Mouse (Mus musculus) frontal cortex, postnatal 25 days (tissue): ENCODE measurements around the gene Ntrk1.
"Not testable (repeated sequence)": the region's sequence is repeated elsewhere in the genome, so short reads cannot be mapped to it uniquely, and the experiment has no call there.

Source experiments
- DNase-seq, 2 experiments: peaks; one replicate each; pipeline ENCODE4 v3.0.0; 2022; ENCODE audit warnings: low spot score in 2 of 2

Ntrk1 gene

GRCm38 (mm10) chr3:87794922-87795325 lies at the start of gene Ntrk1:
Gene Ntrk1, minus strand, starts transcription at chr3:87795162.
- no peak for DNase-seq

- DNase-seq, result no peak
Observed at GRCm38 (mm10) chr3:87840858-87841257, 45.9 kb upstream of the Ntrk1 start.

GRCm38 (mm10) chr3:87838622-87839021 lies 43.7 kb upstream of the Ntrk1 start:
- peak; percentile 64 to 67 for DNase-seq

GRCm38 (mm10) chr3:87833482-87833881 lies 38.5 kb upstream of the Ntrk1 start:
- DNase-seq, result no peak

- no peak for DNase-seq
Observed at GRCm38 (mm10) chr3:87832109-87832859, 37.3 kb upstream of the Ntrk1 start.

- no peak for DNase-seq
Observed at GRCm38 (mm10) chr3:87829025-87829424, 34.1 kb upstream of the Ntrk1 start.

GRCm38 (mm10) chr3:87828435-87828834 lies 33.5 kb upstream of the Ntrk1 start:
- no peak for DNase-seq

GRCm38 (mm10) chr3:87824206-87824605 lies 29.2 kb upstream of the Ntrk1 start, which contains the start of gene Pear1:
Gene Pear1, minus strand, starts transcription at chr3:87824306.
- DNase-seq, result not testable (repeated sequence)

- no peak for DNase-seq
Observed at GRCm38 (mm10) chr3:87818226-87818625, 23.3 kb upstream of the Ntrk1 start.

GRCm38 (mm10) chr3:87816646-87817093 lies 21.7 kb upstream of the Ntrk1 start:
- peak; percentile 27 to 66 for DNase-seq

GRCm38 (mm10) chr3:87816166-87816565 lies 21.2 kb upstream of the Ntrk1 start:
- DNase-seq, result no peak

GRCm38 (mm10) chr3:87812873-87813272 lies 17.9 kb upstream of the Ntrk1 start:
- no peak for DNase-seq

- no peak for DNase-seq
Observed at GRCm38 (mm10) chr3:87812413-87812812, 17.5 kb upstream of the Ntrk1 start.

GRCm38 (mm10) chr3:87811297-87811696 lies 16.3 kb upstream of the Ntrk1 start:
- DNase-seq, result no peak

GRCm38 (mm10) chr3:87809322-87809962 lies 14.5 kb upstream of the Ntrk1 start:
- DNase-seq, result no peak

GRCm38 (mm10) chr3:87804038-87804677 lies 9.2 kb upstream of the Ntrk1 start:
- DNase-seq, result no peak

- DNase-seq, result no peak
Observed at GRCm38 (mm10) chr3:87801681-87802080, 6.7 kb upstream of the Ntrk1 start.

- DNase-seq, result no peak
Observed at GRCm38 (mm10) chr3:87796736-87797334, 1.9 kb upstream of the Ntrk1 start, which contains the start of gene Insrr. Gene Insrr, plus strand, starts transcription at chr3:87796951.

- peak; percentile 22 to 30 for DNase-seq
Observed at GRCm38 (mm10) chr3:87795336-87796277, 645 bp upstream of the Ntrk1 start.

- no peak for DNase-seq
Observed at GRCm38 (mm10) chr3:87789768-87790167, 5.2 kb downstream of the Ntrk1 start.

- no peak for DNase-seq
Observed at GRCm38 (mm10) chr3:87789248-87789647, 5.7 kb downstream of the Ntrk1 start.
